Mouse (Mus musculus) stomach, embryonic 16.5 days (tissue): Measurements from ENCODE around the gene Fam69b. TPM values are rescaled to one million over a fixed set of nuclear protein-coding genes. Genes with fewer than 3 reads are reported as not detected.
A peak's percentile ranks its signal among the peaks of the same experiment; 100 is the strongest.

Experiments used
- ATAC-seq: fragments of 200-750 bp; cut with Nextera tagmentation; 2 replicates; pipeline ENCODE4 v1.8.0; 2017; ENCODE audit warnings: moderate number of reproducible peaks, moderate TSS enrichment; ENCODE audit not compliant: insufficient read depth, low FRiP score
- H3K27ac ChIP-seq: fragments of 300-500 bp; sonication (generic); 2 replicates; pipeline ENCODE4 v1.5.1; 2014; ENCODE audit warnings: low read length
- H3K27me3 ChIP-seq: fragments of 300-500 bp; sonication (generic); 2 replicates; pipeline ENCODE4 v1.6.1; 2014; ENCODE audit warnings: low read length, control low read depth, mixed read lengths; ENCODE audit not compliant: control insufficient read depth, insufficient read depth
- H3K36me3 ChIP-seq: fragments of 300-500 bp; sonication (generic); 2 replicates; pipeline ENCODE4 v1.6.1; 2014; ENCODE audit warnings: low read length; ENCODE audit not compliant: control insufficient read depth, insufficient read depth
- H3K4me1 ChIP-seq: fragments of 300-500 bp; sonication (generic); 2 replicates; pipeline ENCODE4 v1.6.1; 2014; ENCODE audit warnings: low read length, control low read depth, mixed read lengths; ENCODE audit not compliant: control insufficient read depth, insufficient read depth
- H3K4me2 ChIP-seq: fragments of 300-500 bp; sonication (generic); 2 replicates; pipeline ENCODE4 v1.6.1; 2014; ENCODE audit warnings: low read depth, low read length, mixed read lengths
- H3K4me3 ChIP-seq: fragments of 300-500 bp; sonication (generic); replicated peaks from 2 replicates; pipeline ENCODE4 v1.5.1; 2014; ENCODE audit warnings: mild to moderate bottlenecking, low read length
- H3K9ac ChIP-seq: fragments of 300-500 bp; sonication (generic); 2 replicates; pipeline ENCODE4 v1.6.1; 2014; ENCODE audit warnings: low read length
- H3K9me3 ChIP-seq: fragments of 300-500 bp; sonication (generic); replicated peaks from 2 replicates; pipeline ENCODE4 v1.6.1; 2016; ENCODE audit warnings: low read length, control low read depth; ENCODE audit not compliant: control insufficient read depth
- WGBS: fragments of 180-500 bp; shearing (Covaris S2); extraction: QIAGEN DNeasy Blood & Tissue Kit; methylation state at CpG from one replicate; pipeline ENCODE4 v1.1.7; 2014; 5-methylcytosine and 5-hydroxymethylcytosine counted together
- polyA plus RNA-seq: library from polyadenylated mRNA; unstranded; fragments of >200 nt; fragmentation: Nextera tagmentation; extraction: Ambion mirVana; gene quantifications from 2 replicates; pipeline ENCODE4 v1.2.1, GENCODE M21; 2015

Gene Fam69b
- polyA plus RNA-seq, 1 experiment from 2014 or later, result 27.3 TPM

GRCm38 (mm10) chr2:26594934-26595724 is 33.1 kb upstream of the Fam69b start:
- 56% methylated on average over 6 of the region's 6 CpGs for WGBS
- ATAC-seq, result peak; percentile 80
- H3K9me3 ChIP-seq, result no peaks in the 10 kb centered on the region
- peaks cover 7% of the 10 kb centered on the region for H3K4me1 ChIP-seq
- no peaks in the 10 kb centered on the region for H3K27me3 ChIP-seq
- no peak overlapping the region for H3K4me2 ChIP-seq
- peaks cover 8% of the 10 kb centered on the region; the same call in 1 of the 2 replicates for H3K36me3 ChIP-seq
- H3K27ac ChIP-seq, result peak overlapping the region; percentile 77
- H3K9ac ChIP-seq, result no peak overlapping the region
- no peak overlapping the region for H3K4me3 ChIP-seq

- Histone ChIP-seq H3K27me3 (no peaks in the 10 kb centered on the region), H3K27ac (peak overlapping the region; percentile 77), H3K9me3 (no peaks in the 10 kb centered on the region), H3K4me3 (no peak overlapping the region), H3K4me2 (no peak overlapping the region), H3K4me1 (peaks cover 7% of the 10 kb centered on the region), H3K36me3 (peaks cover 8% of the 10 kb centered on the region; the same call in 1 of the 2 replicates), H3K9ac (no peak overlapping the region)
- WGBS, result 79% methylated on average over 11 of the region's 11 CpGs
- ATAC-seq, result no peak
These were observed 32.4 kb upstream of the Fam69b start for GRCm38 (mm10) chr2:26595725-26596435.

GRCm38 (mm10) chr2:26596898-26597297 is 31.4 kb upstream of the Fam69b start:
- 93% methylated on average over 3 of the region's 3 CpGs for WGBS
- H3K27ac ChIP-seq, result no peak overlapping the region
- peaks cover 7% of the 10 kb centered on the region for H3K4me1 ChIP-seq
- no peak overlapping the region for H3K4me2 ChIP-seq
- H3K27me3 ChIP-seq, result no peaks in the 10 kb centered on the region
- H3K9ac ChIP-seq, result no peak overlapping the region
- ATAC-seq, result no peak
- peaks cover 8% of the 10 kb centered on the region; the same call in 1 of the 2 replicates for H3K36me3 ChIP-seq
- no peak overlapping the region for H3K4me3 ChIP-seq
- no peaks in the 10 kb centered on the region for H3K9me3 ChIP-seq

- H3K9me3 ChIP-seq, result no peaks in the 10 kb centered on the region
- ATAC-seq, result no peak
- H3K4me1 ChIP-seq, result peaks cover 7% of the 10 kb centered on the region
- no peak overlapping the region for H3K27ac ChIP-seq
- no peaks in the 10 kb centered on the region for H3K27me3 ChIP-seq
- peaks cover 4% of the 10 kb centered on the region; the same call in 1 of the 2 replicates for H3K36me3 ChIP-seq
- H3K4me3 ChIP-seq, result no peak overlapping the region
- WGBS, result 84% methylated on average over 2 of the region's 2 CpGs
- no peak overlapping the region for H3K9ac ChIP-seq
- H3K4me2 ChIP-seq, result no peak overlapping the region
These were observed 30.4 kb upstream of the Fam69b start for GRCm38 (mm10) chr2:26597810-26598209.

- no peak for ATAC-seq
- no peak overlapping the region for H3K4me2 ChIP-seq
- H3K4me1 ChIP-seq, result peaks cover 14% of the 10 kb centered on the region
- no peaks in the 10 kb centered on the region for H3K9me3 ChIP-seq
- peaks cover 4% of the 10 kb centered on the region; the same call in 1 of the 2 replicates for H3K36me3 ChIP-seq
- H3K9ac ChIP-seq, result no peak overlapping the region
- 63% methylated on average over 3 of the region's 3 CpGs for WGBS
- H3K27ac ChIP-seq, result no peak overlapping the region
- H3K4me3 ChIP-seq, result no peak overlapping the region
- no peaks in the 10 kb centered on the region for H3K27me3 ChIP-seq
These were observed 29.8 kb upstream of the Fam69b start for GRCm38 (mm10) chr2:26598462-26598861.

GRCm38 (mm10) chr2:26599965-26600364 is 28.3 kb upstream of the Fam69b start:
- no peak overlapping the region for H3K9ac ChIP-seq
- H3K4me1 ChIP-seq, result peaks cover 19% of the 10 kb centered on the region
- no peaks in the 10 kb centered on the region for H3K27me3 ChIP-seq
- no peak overlapping the region for H3K4me2 ChIP-seq
- no peaks in the 10 kb centered on the region for H3K36me3 ChIP-seq
- H3K27ac ChIP-seq, result no peak overlapping the region
- no peak overlapping the region for H3K4me3 ChIP-seq
- WGBS, result 84% methylated on average over 4 of the region's 4 CpGs
- no peak for ATAC-seq
- no peaks in the 10 kb centered on the region for H3K9me3 ChIP-seq

GRCm38 (mm10) chr2:26600664-26601063 is 27.6 kb upstream of the Fam69b start:
- Histone ChIP-seq H3K4me2 (no peak overlapping the region), H3K27me3 (no peaks in the 10 kb centered on the region), H3K9me3 (no peaks in the 10 kb centered on the region), H3K4me3 (no peak overlapping the region), H3K4me1 (peaks cover 15% of the 10 kb centered on the region), H3K27ac (no peak overlapping the region), H3K36me3 (no peaks in the 10 kb centered on the region), H3K9ac (no peak overlapping the region)
- WGBS, result 79% methylated on average over 2 of the region's 2 CpGs
- ATAC-seq, result no peak

GRCm38 (mm10) chr2:26601595-26601994 is 26.7 kb upstream of the Fam69b start:
- H3K9me3 ChIP-seq, result no peaks in the 10 kb centered on the region
- peak overlapping the region; percentile 19; the same call in 1 of the 2 replicates for H3K9ac ChIP-seq
- H3K27me3 ChIP-seq, result no peaks in the 10 kb centered on the region
- H3K4me1 ChIP-seq, result peaks cover 17% of the 10 kb centered on the region
- no peak for ATAC-seq
- no peaks in the 10 kb centered on the region for H3K36me3 ChIP-seq
- no peak overlapping the region for H3K4me3 ChIP-seq
- 90% methylated on average over 1 of the region's 1 CpGs for WGBS
- no peak overlapping the region for H3K27ac ChIP-seq
- no peak overlapping the region for H3K4me2 ChIP-seq

- Histone ChIP-seq H3K9me3 (no peaks in the 10 kb centered on the region), H3K27ac (no peak overlapping the region), H3K36me3 (no peaks in the 10 kb centered on the region), H3K9ac (peak overlapping the region; percentile 92), H3K4me1 (peaks cover 25% of the 10 kb centered on the region), H3K27me3 (no peaks in the 10 kb centered on the region), H3K4me2 (peak overlapping the region; percentile 87), H3K4me3 (peak overlapping the region; percentile 76)
- WGBS, result 82% methylated on average over 5 of the region's 5 CpGs
- no peak for ATAC-seq
These were observed 25.6 kb upstream of the Fam69b start for GRCm38 (mm10) chr2:26602631-26603030.
